Mouse (Mus musculus) C2C12 (cell line): ENCODE results near the gene Gm45716. TPM values are rescaled to one million over a fixed set of nuclear protein-coding genes. Genes with fewer than 3 reads are reported as not detected.

Source experiments
- H3K27me3 ChIP-seq: one replicate; pipeline ENCODE4 v1.6.1; 2011; ENCODE audit not compliant: control insufficient read depth, insufficient read depth, insufficient read length
- H3K36me3 ChIP-seq: one replicate; pipeline ENCODE4 v1.6.1; 2011; ENCODE audit not compliant: control insufficient read depth, insufficient read depth
- H3K4me3 ChIP-seq: one replicate; pipeline ENCODE4 v1.5.1; 2011; ENCODE audit warnings: mild to moderate bottlenecking, control low read depth; ENCODE audit not compliant: poor library complexity, insufficient read depth, severe bottlenecking
- H3K79me2 ChIP-seq: one replicate; pipeline ENCODE4 v1.6.1; 2011; ENCODE audit not compliant: control insufficient read depth, insufficient read depth
- H3K79me3 ChIP-seq: one replicate; pipeline ENCODE4 v1.6.1; 2011; ENCODE audit warnings: low read depth, control low read depth
- H3ac ChIP-seq: one replicate; pipeline ENCODE3; 2011; ENCODE audit warnings: low read depth; ENCODE audit not compliant: control insufficient read depth, insufficient read length
- CEBPB ChIP-seq: IDR thresholded peaks from one replicate; pipeline ENCODE4 v1.6.1; 2011; ENCODE audit warnings: low read depth, mild to moderate bottlenecking, control low read depth, moderate library complexity
- CTCF ChIP-seq: IDR thresholded peaks from one replicate; pipeline ENCODE4 v1.5.1; 2011; ENCODE audit not compliant: control insufficient read depth, insufficient read depth, insufficient read length
- FOSL1 ChIP-seq: IDR thresholded peaks from one replicate; pipeline ENCODE4 v1.8.0; 2011; ENCODE audit warnings: mild to moderate bottlenecking, low read length; ENCODE audit not compliant: poor library complexity, insufficient read depth, severe bottlenecking
- MAX ChIP-seq: IDR thresholded peaks from one replicate; pipeline ENCODE4 v1.6.1; 2011; ENCODE audit warnings: mild to moderate bottlenecking, control low read depth
- MYOD1 ChIP-seq: IDR thresholded peaks from one replicate; pipeline ENCODE4 v1.6.1; 2011; ENCODE audit warnings: low read depth; ENCODE audit not compliant: control insufficient read depth, insufficient read length
- MYOG ChIP-seq: IDR thresholded peaks from one replicate; pipeline ENCODE4 v1.6.1; 2011; ENCODE audit not compliant: control insufficient read depth, insufficient read length; ENCODE audit errors: extremely low read depth
- USF1 ChIP-seq: IDR thresholded peaks from one replicate; pipeline ENCODE4 v1.6.1; 2011; ENCODE audit warnings: low read depth, mild to moderate bottlenecking, control low read depth, moderate library complexity
- polyA plus RNA-seq: library from polyadenylated mRNA; unstranded; fragments of >200 nt; fragmentation: generic; extraction: Trizol; gene quantifications from one replicate; pipeline ENCODE4 v1.2.1, GENCODE M21; 2012; ENCODE audit warnings: missing spikeins

Gm45716 gene
- polyA plus RNA-seq, 1 experiment: 22.9 TPM

- H3K27me3 ChIP-seq: no peaks in the 10 kb centered on the region
- H3ac ChIP-seq: no peak overlapping the region
- no peaks in the 10 kb centered on the region for H3K79me2 ChIP-seq
- no peaks in the 10 kb centered on the region for H3K36me3 ChIP-seq
- TF ChIP-seq MYOD1 (no peak), CTCF (no peak), USF1 (no peak), FOSL1 (no peak), CEBPB (no peak), MYOG (no peak), MAX (no peak)
- H3K79me3 ChIP-seq: no peaks in the 10 kb centered on the region
- H3K4me3 ChIP-seq: no peak overlapping the region
Observed at GRCm38 (mm10) chr11:90240652-90241330, 53.3 kb downstream of the Gm45716 start.

GRCm38 (mm10) chr11:90241874-90242273 is 54.4 kb downstream of the Gm45716 start:
- H3K4me3 ChIP-seq: no peak overlapping the region
- H3K79me3 ChIP-seq: no peaks in the 10 kb centered on the region
- no peaks in the 10 kb centered on the region for H3K27me3 ChIP-seq
- TF ChIP-seq FOSL1: no peak
- TF ChIP-seq CEBPB: no peak
- no peak for TF ChIP-seq USF1
- TF ChIP-seq MAX: no peak
- TF ChIP-seq MYOD1: no peak
- no peak for TF ChIP-seq CTCF
- TF ChIP-seq MYOG: no peak
- no peaks in the 10 kb centered on the region for H3K36me3 ChIP-seq
- no peak overlapping the region for H3ac ChIP-seq
- no peaks in the 10 kb centered on the region for H3K79me2 ChIP-seq

- H3K4me3 ChIP-seq: no peak overlapping the region
- H3ac ChIP-seq: no peak overlapping the region
- no peaks in the 10 kb centered on the region for H3K27me3 ChIP-seq
- H3K36me3 ChIP-seq: no peaks in the 10 kb centered on the region
- TF ChIP-seq USF1 (no peak), CEBPB (no peak), CTCF (no peak), MYOD1 (no peak), MAX (no peak), MYOG (no peak), FOSL1 (no peak)
- H3K79me3 ChIP-seq: no peaks in the 10 kb centered on the region
- H3K79me2 ChIP-seq: no peaks in the 10 kb centered on the region
Observed at GRCm38 (mm10) chr11:90243300-90243699, 55.8 kb downstream of the Gm45716 start.

- peaks cover under 1% of the 10 kb centered on the region for H3K36me3 ChIP-seq
- TF ChIP-seq CEBPB (no peak), MYOG (no peak), MYOD1 (no peak), MAX (no peak), USF1 (no peak), CTCF (no peak), FOSL1 (no peak)
- H3ac ChIP-seq: no peak overlapping the region
- no peaks in the 10 kb centered on the region for H3K27me3 ChIP-seq
- peaks cover 12% of the 10 kb centered on the region for H3K79me3 ChIP-seq
- H3K4me3 ChIP-seq: no peak overlapping the region
- H3K79me2 ChIP-seq: peaks cover 14% of the 10 kb centered on the region
Observed at GRCm38 (mm10) chr11:90245630-90246029, 58.1 kb downstream of the Gm45716 start.

- no peak for TF ChIP-seq USF1
- TF ChIP-seq MYOG: no peak
- TF ChIP-seq CEBPB: no peak
- no peak for TF ChIP-seq MYOD1
- TF ChIP-seq MAX: no peak
- TF ChIP-seq CTCF: no peak
- TF ChIP-seq FOSL1: no peak
- peaks cover 24% of the 10 kb centered on the region for H3K79me2 ChIP-seq
- H3K4me3 ChIP-seq: no peak overlapping the region
- H3K27me3 ChIP-seq: no peaks in the 10 kb centered on the region
- H3K36me3 ChIP-seq: peaks cover 3% of the 10 kb centered on the region
- H3ac ChIP-seq: no peak overlapping the region
- peaks cover 22% of the 10 kb centered on the region for H3K79me3 ChIP-seq
Observed at GRCm38 (mm10) chr11:90246676-90247075, 59.2 kb downstream of the Gm45716 start.

- Histone ChIP-seq H3ac (no peak overlapping the region), H3K27me3 (no peaks in the 10 kb centered on the region), H3K79me2 (peaks cover 36% of the 10 kb centered on the region), H3K79me3 (peaks cover 33% of the 10 kb centered on the region), H3K4me3 (no peak overlapping the region), H3K36me3 (peaks cover 7% of the 10 kb centered on the region)
- TF ChIP-seq CEBPB: no peak
- TF ChIP-seq USF1: no peak
- TF ChIP-seq MAX: no peak
- TF ChIP-seq FOSL1: no peak
- TF ChIP-seq MYOG: no peak
- no peak for TF ChIP-seq MYOD1
- TF ChIP-seq CTCF: no peak
Observed at GRCm38 (mm10) chr11:90247793-90248192, 60.3 kb downstream of the Gm45716 start.
